Mouse (Mus musculus): ENCODE data around the gene Slc9a8.

Slc9a8 gene

GRCm38 (mm10) chr2:167415970-167416563, 5.4 kb upstream of the Slc9a8 start:
- DNase-seq = no peak

DNA sequence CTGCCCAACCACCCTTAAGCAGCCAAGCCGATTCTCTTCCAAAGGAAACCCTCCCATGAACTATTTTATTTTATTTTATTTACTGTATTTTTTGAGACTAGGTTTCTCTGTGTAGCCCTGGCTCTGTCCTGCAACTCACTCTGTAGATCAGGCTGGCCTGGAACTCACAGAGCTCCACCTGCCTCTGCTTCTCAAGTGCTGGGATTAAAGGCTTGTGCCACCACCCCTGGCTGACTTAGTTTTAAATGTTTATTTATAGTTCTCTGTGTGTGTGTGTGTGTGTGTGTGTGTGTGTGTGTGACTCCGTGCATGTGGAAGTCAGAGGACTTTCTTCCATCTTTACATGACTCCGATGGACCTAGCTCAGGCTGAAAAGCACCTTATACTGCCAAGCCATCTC, 4.5 kb upstream of the Slc9a8 start:
- DNase-seq = no peak

GRCm38 (mm10) chr2:167417694-167418093, 3.8 kb upstream of the Slc9a8 start:
- peak; percentile 87 for DNase-seq

- peak; percentile 67 to 77 for DNase-seq
Measured at GRCm38 (mm10) chr2:167419204-167419603, 2.3 kb upstream of the Slc9a8 start.

DNA sequence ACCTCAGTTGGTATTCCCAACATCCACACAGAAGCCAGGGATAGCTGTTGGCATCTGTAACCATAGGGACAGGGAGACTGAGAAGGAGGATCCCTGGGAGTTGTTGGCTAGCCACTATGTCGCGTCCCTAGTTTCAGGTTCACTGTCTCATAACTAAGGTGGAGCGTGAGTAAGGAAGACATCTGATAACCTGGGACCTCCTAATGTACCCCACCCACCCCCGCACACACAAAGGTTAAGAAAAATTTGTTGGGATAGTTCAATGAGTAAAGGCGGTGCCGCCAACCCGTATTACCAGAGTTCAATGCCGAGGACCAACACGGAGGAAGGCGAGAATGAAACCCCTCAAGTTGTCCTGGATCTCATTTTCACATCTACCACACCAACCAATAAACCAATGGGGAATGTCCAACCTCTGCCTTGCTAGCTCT, 686 bp upstream of the Slc9a8 start:
- DNase-seq = no peak

- no peak for DNase-seq
Measured at GRCm38 (mm10) chr2:167422150-167422470, 598 bp downstream of the Slc9a8 start.

GRCm38 (mm10) chr2:167423031-167423611, 1.6 kb downstream of the Slc9a8 start:
- no peak for DNase-seq

GRCm38 (mm10) chr2:167424040-167424439, 2.5 kb downstream of the Slc9a8 start:
- DNase-seq = no peak

DNA sequence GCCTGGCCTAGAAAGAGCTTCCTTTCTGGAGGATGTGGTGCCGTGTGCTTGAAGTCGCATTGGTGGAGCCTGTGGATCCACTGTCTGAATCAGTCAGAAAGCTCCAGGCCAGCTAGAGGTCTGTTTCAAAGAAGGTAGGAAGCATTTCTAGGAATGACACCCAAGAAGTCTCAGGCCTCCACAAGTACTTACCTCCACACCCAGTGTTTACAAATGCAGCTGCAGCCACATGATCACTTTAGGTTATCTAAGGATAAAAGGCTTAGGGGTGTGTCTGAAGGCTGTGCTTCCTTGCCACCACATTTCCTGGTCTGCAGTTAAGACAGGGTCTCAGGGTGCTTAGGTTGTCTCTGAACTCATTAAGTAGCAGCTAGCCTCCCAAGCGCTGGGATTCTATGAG, 3.0 kb downstream of the Slc9a8 start:
- no peak for DNase-seq

- no peak for DNase-seq
Measured at GRCm38 (mm10) chr2:167425407-167425806, 3.9 kb downstream of the Slc9a8 start.

GRCm38 (mm10) chr2:167429596-167429995, 8.1 kb downstream of the Slc9a8 start:
- DNase-seq = no peak

DNA sequence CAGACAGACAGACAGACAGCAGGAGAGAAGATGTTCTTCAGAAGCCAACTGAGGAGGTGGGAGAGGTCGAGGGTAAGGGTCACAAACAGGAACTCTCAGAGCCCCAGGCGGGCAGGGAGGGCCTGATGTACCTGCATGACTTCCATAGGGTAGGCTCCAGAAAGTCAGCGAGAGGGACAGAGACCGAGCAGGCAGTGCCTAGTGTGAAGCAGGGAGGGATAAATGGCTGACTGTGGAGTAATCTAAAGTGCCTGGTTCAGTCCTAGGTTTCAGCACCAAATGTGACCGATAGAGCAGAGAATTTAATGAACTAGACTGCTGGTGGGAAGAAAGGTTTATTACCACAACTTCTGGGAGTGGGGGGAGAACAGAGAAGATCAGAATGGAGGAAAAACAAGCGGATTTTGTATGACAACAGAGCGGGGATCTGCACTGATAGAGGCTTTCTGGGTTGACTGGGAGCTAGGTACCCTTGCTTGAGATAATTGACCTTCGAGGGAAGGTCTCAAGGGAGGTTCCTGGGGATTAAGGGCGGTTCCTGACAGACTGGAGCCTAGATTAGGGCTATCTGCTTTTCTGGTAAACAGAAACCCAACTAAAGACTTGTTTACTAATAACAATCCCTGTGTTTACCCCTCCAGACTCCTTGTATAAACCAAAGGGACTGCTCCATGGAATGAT, 9.4 kb downstream of the Slc9a8 start:
- DNase-seq = no peak

GRCm38 (mm10) chr2:167431418-167431776, 9.9 kb downstream of the Slc9a8 start:
- DNase-seq = no peak

DNA sequence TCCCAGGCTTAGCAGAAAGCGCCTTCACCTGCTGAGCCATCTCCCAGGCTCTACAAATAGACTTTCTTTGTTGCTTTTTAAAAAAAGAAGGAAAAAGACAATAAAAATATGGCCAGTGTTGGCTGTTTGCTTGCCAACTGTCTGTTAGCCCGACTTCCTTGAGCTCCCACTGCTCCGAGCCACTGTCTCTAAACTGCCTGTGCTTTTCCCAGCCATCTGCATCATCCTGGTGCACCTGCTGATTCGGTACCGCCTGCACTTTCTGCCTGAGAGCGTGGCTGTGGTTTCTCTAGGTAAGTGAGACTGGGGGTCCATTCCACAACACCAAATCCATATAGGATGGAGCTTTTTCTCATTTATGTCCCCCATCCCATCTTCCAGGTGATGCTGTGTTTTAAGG, 13.1 kb downstream of the Slc9a8 start:
- DNase-seq = peak; percentile 59 to 65

- DNase-seq = no peak
Measured at GRCm38 (mm10) chr2:167435631-167436030, 14.1 kb downstream of the Slc9a8 start.

GRCm38 (mm10) chr2:167436371-167436770, 14.9 kb downstream of the Slc9a8 start:
- no peak for DNase-seq

DNA sequence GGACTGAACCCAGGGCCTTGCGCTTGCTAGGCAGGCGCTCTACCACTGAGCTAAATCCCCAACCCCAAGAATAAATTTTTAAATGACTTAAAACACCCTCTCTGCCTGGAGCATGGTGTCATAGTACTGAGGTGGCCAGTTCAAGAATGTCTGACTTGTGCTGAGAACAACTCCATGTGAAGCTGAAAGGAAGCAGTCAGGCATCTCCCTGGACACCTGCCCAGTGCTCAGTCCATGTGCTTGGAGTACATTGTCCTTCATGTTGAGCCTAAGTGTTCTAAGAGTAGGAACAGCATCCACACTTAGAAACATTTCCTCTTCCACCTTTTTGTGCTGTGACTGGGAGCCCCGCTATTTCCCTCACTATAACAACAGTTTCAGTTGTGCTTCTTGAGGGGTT, 17.9 kb downstream of the Slc9a8 start:
- DNase-seq = peak in 1 of 2 experiments; percentile 56

GRCm38 (mm10) chr2:167443411-167444193, 22.1 kb downstream of the Slc9a8 start:
- peak; percentile 58 to 65 for DNase-seq

DNA sequence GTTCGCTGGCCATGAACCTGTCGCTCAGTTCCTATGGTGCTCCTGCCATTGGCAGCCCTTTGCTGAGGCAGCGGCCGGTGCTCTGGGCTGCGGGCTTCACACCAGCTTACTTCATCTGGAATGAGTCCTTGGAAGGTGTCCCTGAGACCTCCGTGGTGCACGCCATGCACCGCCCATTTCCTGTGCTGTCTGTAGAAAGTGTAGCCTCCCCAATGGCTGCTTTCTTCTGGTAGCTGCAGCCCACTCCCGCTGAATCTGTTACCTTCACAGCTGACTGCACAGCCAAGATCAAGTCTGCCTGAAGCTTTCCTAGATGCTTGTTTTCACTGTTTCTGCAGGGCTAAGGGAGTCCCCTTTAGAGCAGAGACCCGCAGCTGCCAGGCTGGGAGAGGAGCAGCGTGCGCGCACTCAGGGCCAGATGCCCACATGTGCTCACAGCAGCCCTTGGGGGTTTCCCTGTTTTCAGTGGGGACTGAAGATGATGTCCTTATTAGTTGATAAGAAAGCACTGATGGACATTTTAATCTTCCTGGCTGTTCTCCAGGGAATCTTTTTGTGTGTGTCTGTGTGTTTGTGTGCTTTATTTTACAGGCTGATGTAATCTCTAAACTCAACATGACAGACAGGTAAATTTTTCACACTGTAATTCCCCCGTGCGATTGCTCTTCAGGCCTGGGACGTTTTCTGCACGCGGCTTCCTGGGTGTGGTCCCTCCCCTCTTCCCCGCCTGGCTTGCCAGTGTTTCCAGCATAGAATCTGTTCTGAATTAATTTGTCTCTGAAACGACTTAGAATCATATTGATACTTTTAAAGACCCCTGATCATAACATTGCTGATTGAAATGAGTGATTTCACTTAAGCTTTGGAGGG, 24.6 kb downstream of the Slc9a8 start:
- DNase-seq = no peak

GRCm38 (mm10) chr2:167447207-167447606, 25.7 kb downstream of the Slc9a8 start:
- DNase-seq = no peak

GRCm38 (mm10) chr2:167447629-167448028, 26.1 kb downstream of the Slc9a8 start:
- DNase-seq = no peak

Data from cerebellum, postnatal 36 days (tissue).